Mouse (Mus musculus): ENCODE measurements around the gene Col6a4.

Col6a4 gene

GRCm38 (mm10) chr9:106073956-106074355, 22.6 kb downstream of the Col6a4 start:
- DNase-seq (ENCODE audit: low spot score in 2 of 2) = no peak

DNA sequence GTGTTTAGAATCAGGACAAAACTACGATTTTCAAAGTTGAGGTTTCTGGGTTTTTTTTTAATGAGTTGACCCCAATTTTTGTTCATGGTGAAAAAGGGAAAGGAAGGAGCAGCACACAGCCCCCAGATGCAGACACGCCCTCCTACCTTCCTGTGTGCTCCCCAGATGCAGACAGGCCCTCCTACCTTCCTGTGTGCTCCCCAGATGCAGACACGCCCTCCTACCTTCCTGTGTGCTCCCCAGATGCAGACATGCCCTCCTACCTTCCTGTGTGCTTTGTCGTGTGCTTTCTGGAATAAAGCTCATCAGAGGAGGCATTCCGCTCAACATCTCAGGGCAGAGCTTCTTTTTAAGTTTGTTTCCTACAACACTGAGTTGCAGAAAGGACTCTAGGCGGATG, 24.9 kb downstream of the Col6a4 start:
- no peak for DNase-seq (ENCODE audit: low spot score in 2 of 2)

DNA sequence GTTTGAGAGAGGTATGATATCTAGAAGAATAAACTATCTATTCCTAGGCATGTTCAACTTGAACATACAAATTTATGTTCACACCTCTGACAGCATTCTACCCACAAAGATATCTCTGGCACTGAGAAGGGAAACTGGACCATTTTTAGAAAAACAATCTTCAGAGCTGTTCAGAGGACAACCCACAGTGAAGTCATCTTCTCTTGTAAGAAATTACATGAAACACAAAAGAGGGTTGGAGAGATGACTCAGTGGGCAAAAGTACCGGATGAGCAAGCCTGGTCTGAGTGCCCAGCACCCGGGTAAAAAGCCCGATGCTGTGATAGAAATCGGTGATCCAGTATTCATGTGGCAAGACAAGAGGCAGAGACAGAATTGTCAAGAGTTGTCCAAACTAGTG, 43.1 kb downstream of the Col6a4 start:
- DNase-seq (ENCODE audit: low spot score in 2 of 2) = no peak

DNA sequence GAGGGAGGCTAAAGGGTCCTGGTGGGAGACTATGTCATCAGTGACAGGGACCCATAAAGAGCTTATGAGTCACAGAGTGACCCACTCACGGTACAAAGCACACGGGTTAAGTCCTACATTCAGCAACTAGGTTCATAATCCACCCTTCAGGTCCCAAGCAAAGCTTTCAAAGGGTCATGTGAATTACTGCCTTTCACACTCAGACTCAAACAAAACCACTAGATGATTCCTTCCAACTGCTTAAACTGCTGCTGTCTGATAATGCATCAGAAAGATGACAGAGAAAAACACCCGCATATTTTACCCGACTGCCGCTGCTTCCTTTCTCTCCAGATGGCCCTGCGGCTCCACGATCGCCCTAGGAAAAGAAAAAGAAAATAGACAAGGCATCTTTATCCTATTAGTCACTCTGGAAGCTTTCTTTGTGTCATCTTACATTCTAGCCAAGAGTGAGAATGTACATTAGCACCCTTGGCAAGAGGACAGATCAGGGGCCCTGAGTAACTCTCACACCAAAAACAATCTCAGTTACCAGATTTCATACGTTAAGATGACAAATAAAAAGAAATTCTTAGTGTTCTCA, 52.6 kb downstream of the Col6a4 start:
- no peak for DNase-seq (ENCODE audit: low spot score in 2 of 2)

DNA sequence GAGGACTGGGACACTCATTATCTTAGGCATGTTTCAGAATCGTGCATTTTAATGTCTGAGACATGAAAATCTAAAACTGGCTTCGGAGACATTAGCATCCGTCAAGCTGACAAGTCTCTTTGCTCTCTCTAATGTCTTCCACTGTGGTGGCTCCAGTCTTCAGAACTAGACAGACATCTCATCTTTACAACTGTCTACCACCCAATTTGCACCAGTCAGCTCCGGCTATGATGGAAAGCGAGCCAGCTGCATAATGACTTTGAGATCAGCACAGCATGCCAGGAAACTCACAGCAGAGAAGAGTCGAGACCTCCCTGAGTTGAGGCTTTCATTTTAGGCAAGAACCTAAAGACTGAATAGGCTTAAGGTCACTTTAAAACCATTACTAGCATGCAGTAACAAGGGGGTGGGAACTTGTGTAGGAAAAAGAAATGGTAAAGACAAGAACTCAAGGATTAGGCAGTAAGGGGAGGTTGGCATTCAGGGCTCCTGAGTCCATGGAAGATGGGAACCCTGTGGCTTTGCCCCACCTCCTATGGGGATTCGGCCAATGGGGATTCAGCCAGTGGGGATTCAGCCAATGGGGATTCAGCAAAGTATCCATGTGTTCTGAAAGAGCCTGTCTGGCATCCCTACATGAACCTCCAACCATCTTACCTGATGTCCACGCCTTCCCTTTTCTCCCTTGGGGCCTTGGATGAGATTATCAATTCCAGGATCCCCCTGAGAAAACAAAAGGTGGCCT, 56.5 kb downstream of the Col6a4 start:
- no peak for DNase-seq (ENCODE audit: low spot score in 2 of 2)

GRCm38 (mm10) chr9:106039276-106039675, 57.3 kb downstream of the Col6a4 start:
- no peak for DNase-seq (ENCODE audit: low spot score in 2 of 2)

DNA sequence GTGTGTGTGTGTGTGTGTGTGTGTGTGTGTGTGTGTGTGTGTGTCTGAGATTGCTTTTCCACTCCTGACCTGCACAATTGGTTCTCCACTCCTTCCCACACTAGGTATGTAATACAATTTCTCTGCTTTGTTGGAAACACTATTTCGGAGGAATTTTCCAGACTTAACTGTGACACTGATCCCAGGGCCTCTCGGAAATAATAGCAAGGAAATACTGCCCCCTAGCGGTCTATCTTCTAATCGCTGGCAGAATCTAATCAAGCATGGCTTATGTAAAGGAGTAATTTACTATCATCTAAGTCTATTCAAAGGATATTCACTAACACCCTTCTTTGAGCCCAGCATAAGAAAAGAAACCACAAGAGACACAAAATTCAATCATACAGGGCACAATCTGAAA, 57.7 kb downstream of the Col6a4 start:
- peak in 1 of 2 experiments; percentile 41 for DNase-seq (ENCODE audit: low spot score in 2 of 2)

- DNase-seq (ENCODE audit: low spot score in 2 of 2) = no peak
Observed at GRCm38 (mm10) chr9:106015666-106016065, 80.9 kb downstream of the Col6a4 start.

DNA sequence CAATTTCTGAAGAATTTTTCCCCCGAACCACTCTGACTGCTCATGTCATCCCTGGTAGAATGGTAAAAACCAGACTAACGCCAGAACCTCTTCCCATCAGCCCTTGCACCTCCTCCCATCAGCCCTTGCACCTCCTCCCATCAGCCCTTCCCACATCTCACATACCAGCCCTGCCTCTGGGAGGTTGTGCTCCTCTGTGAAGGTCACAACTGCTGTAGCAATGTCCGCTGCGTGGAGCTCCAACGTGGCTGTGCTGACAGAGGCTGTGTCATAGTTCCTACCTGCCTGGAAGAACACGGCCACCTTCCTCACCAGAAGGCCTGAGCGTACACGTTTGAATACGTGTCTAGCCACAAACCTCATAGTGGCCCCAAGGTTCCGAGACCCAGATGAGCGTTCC, 83.4 kb downstream of the Col6a4 start:
- DNase-seq (ENCODE audit: low spot score in 2 of 2) = no peak

GRCm38 (mm10) chr9:105997955-105998354, 98.6 kb downstream of the Col6a4 start:
- no peak for DNase-seq (ENCODE audit: low spot score in 2 of 2)

- no peak for DNase-seq (ENCODE audit: low spot score in 2 of 2)
Observed at GRCm38 (mm10) chr9:105992425-105992824, 104.2 kb downstream of the Col6a4 start.

DNA sequence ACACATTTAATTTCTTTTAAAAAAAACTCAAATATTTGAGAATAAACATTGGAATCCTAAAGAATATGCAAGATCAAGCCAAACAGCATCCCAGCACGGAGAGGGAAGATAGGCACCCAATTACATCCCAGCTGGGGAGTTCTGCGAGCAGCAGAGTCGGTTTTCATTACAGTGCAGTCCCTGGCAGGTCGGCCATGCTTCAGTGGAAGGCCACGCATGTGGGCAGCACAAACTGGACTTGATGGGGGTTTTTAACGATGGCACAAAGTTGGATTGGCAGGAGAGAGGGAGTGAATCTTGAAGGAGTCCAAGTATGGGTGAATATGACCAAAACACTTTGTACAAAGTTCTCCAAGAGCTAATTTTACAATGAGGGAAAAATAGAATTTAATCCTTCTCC, 106.5 kb downstream of the Col6a4 start:
- DNase-seq (ENCODE audit: low spot score in 2 of 2) = no peak

GRCm38 (mm10) chr9:105989468-105989867, 107.1 kb downstream of the Col6a4 start:
- no peak for DNase-seq (ENCODE audit: low spot score in 2 of 2)

- DNase-seq (ENCODE audit: low spot score in 2 of 2) = peak in 1 of 2 experiments; percentile 4
Observed at GRCm38 (mm10) chr9:105988096-105988495, 108.5 kb downstream of the Col6a4 start.

DNA sequence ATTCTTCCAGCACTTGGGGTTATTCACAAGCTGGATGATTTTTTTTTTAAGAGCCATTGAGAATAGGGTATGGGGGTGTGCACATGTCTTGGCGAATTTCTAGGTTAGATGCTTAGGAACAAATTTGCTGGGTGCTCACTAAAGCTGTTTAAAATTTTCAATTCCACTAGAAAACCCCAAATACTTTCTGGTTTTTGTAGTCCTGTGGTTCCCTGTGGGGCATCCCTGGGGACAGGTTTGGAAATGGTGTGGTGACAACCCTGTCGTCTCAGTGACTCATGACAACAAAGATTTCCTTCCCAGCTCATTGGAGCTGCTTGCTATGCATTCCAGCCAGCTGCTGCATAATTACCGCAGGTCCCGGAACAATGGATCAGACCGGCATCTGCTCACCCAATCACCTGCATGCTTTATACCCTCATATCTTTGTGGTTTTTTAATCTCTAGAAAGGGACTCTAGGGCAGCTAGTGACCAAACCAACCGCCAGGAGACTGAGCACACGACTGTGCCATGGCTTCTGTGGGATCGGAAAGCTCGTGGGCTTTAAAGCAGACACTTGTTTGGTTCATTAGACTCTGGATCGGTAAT, 111.6 kb downstream of the Col6a4 start:
- no peak for DNase-seq (ENCODE audit: low spot score in 2 of 2)

GRCm38 (mm10) chr9:105978479-105978878, 118.1 kb downstream of the Col6a4 start:
- no peak for DNase-seq (ENCODE audit: low spot score in 2 of 2)

DNA sequence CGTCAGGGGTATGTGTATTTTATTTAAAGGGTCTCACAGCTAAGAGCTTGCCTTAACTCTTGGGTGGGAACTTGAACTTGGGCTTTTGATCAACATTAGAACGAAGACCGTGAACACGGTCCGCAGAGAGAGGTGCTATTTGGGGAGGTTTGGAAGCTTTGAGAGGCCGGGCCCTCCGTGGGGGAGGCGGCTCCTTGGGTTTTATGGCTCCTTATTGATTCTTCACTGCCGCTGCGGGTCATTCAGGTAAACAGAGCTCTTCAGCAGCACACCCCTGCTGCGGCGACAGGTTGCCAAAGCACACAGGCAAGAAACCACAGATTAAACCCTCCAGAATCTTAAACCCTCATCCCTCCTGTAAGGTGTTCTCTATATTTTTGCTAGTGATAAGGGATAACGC, 119.7 kb downstream of the Col6a4 start:
- DNase-seq (ENCODE audit: low spot score in 2 of 2) = no peak

DNA sequence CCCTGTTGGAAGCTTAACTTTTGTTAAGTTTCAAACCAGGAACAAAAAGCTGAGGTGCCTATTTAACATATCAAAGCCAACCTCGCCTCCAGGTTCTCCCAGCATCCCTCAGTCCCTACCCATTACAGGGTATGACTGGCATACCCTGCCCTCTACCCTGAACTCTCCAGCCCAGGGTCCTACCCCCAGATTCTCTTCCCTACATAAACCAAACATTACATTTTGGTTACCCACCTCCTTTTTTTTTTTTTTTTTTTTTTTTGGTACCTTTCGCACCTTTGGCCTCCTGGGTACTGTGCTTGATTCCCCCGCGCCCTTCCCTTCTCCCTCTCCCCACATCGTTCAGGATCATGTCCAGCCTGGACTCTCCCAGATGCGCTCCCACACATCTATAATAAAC, 120.3 kb downstream of the Col6a4 start:
- DNase-seq (ENCODE audit: low spot score in 2 of 2) = no peak

- DNase-seq (ENCODE audit: low spot score in 2 of 2) = no peak
Observed at GRCm38 (mm10) chr9:105973736-105974135, 122.8 kb downstream of the Col6a4 start.

GRCm38 (mm10) chr9:105972031-105972430, 124.6 kb downstream of the Col6a4 start:
- DNase-seq (ENCODE audit: low spot score in 2 of 2) = no peak

GRCm38 (mm10) chr9:105971351-105971894, 125.2 kb downstream of the Col6a4 start:
- DNase-seq (ENCODE audit: low spot score in 2 of 2) = no peak

GRCm38 (mm10) chr9:105970901-105971300, 125.7 kb downstream of the Col6a4 start:
- DNase-seq (ENCODE audit: low spot score in 2 of 2) = no peak

GRCm38 (mm10) chr9:105967976-105968375, 128.6 kb downstream of the Col6a4 start:
- DNase-seq (ENCODE audit: low spot score in 2 of 2) = no peak

Data from heart, adult 9 months (tissue).